Mouse (Mus musculus) heart, postnatal 10 days (tissue): ENCODE results near the gene Foxo6. TPM values are rescaled to one million over a fixed set of nuclear protein-coding genes. Genes with fewer than 3 reads are reported as not detected.

Experiments
- DNase-seq, 2 experiments: peaks; one replicate each; pipeline ENCODE4 v3.0.0; 2021
- intact Hi-C: fragments of 180-260 bp; cut with DNase I; formaldehyde crosslinking; loops from one replicate; pipeline ENCODE4 v1.15.1; 2025
- total RNA-seq, 2 experiments: library from RNA; stranded (reverse); gene quantifications; 2 replicates each; pipeline ENCODE4 v1.2.3; 2021

Gene Foxo6
- total RNA-seq, 2 experiments from 2014 or later: 4.9 to 7.9 TPM

GRCm38 (mm10) chr4:120285730-120286129 lies 1.4 kb downstream of the Foxo6 start:
- intact Hi-C loops: no loop called here
- DNase-seq: no peak

GRCm38 (mm10) chr4:120285223-120285622 lies 1.9 kb downstream of the Foxo6 start:
- no peak for DNase-seq
- intact Hi-C loops: no loop called here

GRCm38 (mm10) chr4:120284187-120284586 lies 3.0 kb downstream of the Foxo6 start:
- DNase-seq: no peak
- intact Hi-C loops: loop anchor here (5.0 kb wide), 1 partner anchor 52 kb away; no protein-coding TSS in a partner anchor

- peak; percentile 88 to 89 for DNase-seq
- intact Hi-C loops: loop anchor here (5.0 kb wide), 1 partner anchor 51 kb away; no protein-coding TSS in a partner anchor
Measured at GRCm38 (mm10) chr4:120283141-120283540, 4.0 kb downstream of the Foxo6 start.

- peak; percentile 54 to 65 for DNase-seq
- intact Hi-C loops: loop anchor here (5.0 kb wide), 1 partner anchor 50 kb away; no protein-coding TSS in a partner anchor
Measured at GRCm38 (mm10) chr4:120282568-120283091, 4.5 kb downstream of the Foxo6 start.

GRCm38 (mm10) chr4:120281011-120281410 lies 6.1 kb downstream of the Foxo6 start:
- intact Hi-C loops: loop anchor here (5.0 kb wide), 1 partner anchor 49 kb away; no protein-coding TSS in a partner anchor
- no peak for DNase-seq

GRCm38 (mm10) chr4:120280432-120280831 lies 6.7 kb downstream of the Foxo6 start:
- intact Hi-C loops: loop anchor here (5.0 kb wide), 1 partner anchor 48 kb away; no protein-coding TSS in a partner anchor
- DNase-seq: no peak

- intact Hi-C loops: loop anchor here (2.0 kb wide), 1 partner anchor 29 kb away; no protein-coding TSS in a partner anchor
- peak; percentile 82 to 84 for DNase-seq
Measured at GRCm38 (mm10) chr4:120277255-120277928, 9.8 kb downstream of the Foxo6 start.

- intact Hi-C loops: no loop called here
- DNase-seq: no peak
Measured at GRCm38 (mm10) chr4:120275487-120275886, 11.7 kb downstream of the Foxo6 start.

- no peak for DNase-seq
- intact Hi-C loops: no loop called here
Measured at GRCm38 (mm10) chr4:120273594-120273993, 13.6 kb downstream of the Foxo6 start.

GRCm38 (mm10) chr4:120271886-120272580 lies 15.1 kb downstream of the Foxo6 start:
- intact Hi-C loops: no loop called here

GRCm38 (mm10) chr4:120271208-120271607 lies 15.9 kb downstream of the Foxo6 start:
- peak; percentile 43 to 57 for DNase-seq
- intact Hi-C loops: no loop called here

More at GRCm38 (mm10) chr4:120271886-120272580, 15.1 kb downstream of the Foxo6 start:
- no peak for DNase-seq

GRCm38 (mm10) chr4:120270937-120271199 lies 16.3 kb downstream of the Foxo6 start:
- intact Hi-C loops: no loop called here
- DNase-seq: no peak

- no peak for DNase-seq
- intact Hi-C loops: no loop called here
Measured at GRCm38 (mm10) chr4:120270148-120270936, 16.8 kb downstream of the Foxo6 start.

- DNase-seq: no peak
- intact Hi-C loops: no loop called here
Measured at GRCm38 (mm10) chr4:120269426-120269825, 17.7 kb downstream of the Foxo6 start.

- intact Hi-C loops: no loop called here
- DNase-seq: peak; percentile 49 to 54
Measured at GRCm38 (mm10) chr4:120268214-120269061, 18.7 kb downstream of the Foxo6 start.

GRCm38 (mm10) chr4:120267683-120268082 lies 19.5 kb downstream of the Foxo6 start:
- intact Hi-C loops: no loop called here

GRCm38 (mm10) chr4:120267136-120267535 lies 20.0 kb downstream of the Foxo6 start:
- intact Hi-C loops: no loop called here

More at GRCm38 (mm10) chr4:120267683-120268082, 19.5 kb downstream of the Foxo6 start:
- DNase-seq: no peak

GRCm38 (mm10) chr4:120264105-120264504 lies 23.0 kb downstream of the Foxo6 start:
- intact Hi-C loops: no loop called here
- DNase-seq: no peak

More at GRCm38 (mm10) chr4:120267136-120267535, 20.0 kb downstream of the Foxo6 start:
- DNase-seq: no peak

GRCm38 (mm10) chr4:120262726-120263125 lies 24.4 kb downstream of the Foxo6 start:
- intact Hi-C loops: no loop called here
- DNase-seq: no peak
